Mouse (Mus musculus) gonadal fat pad, adult 2 months (tissue): ENCODE results near the gene Adcy7. TPM values are rescaled to one million over a fixed set of nuclear protein-coding genes. Genes with fewer than 3 reads are reported as not detected.

Source experiments
- polyA plus RNA-seq: library from polyadenylated mRNA; depleted of rRNA; stranded (reverse); fragments of >200 nt; gene quantifications from 2 replicates; pipeline ENCODE4 v1.2.3, GENCODE M21; 2012; rRNA removed

Gene Adcy7
- polyA plus RNA-seq, 1 experiment = 36.6 TPM

Other genes with a start within 250 kb of the Adcy7 start
- gene Cnep1r1, start 153.6 kb upstream of the Adcy7 start, polyA plus RNA-seq = 16.5 and 19.7 TPM in 2 replicates
- 17.4 and 18.1 TPM in 2 replicates for gene Heatr3, start 134.5 kb upstream of the Adcy7 start, polyA plus RNA-seq
- 17.2 and 17.7 TPM in 2 replicates for gene Tent4b, start 73.2 kb upstream of the Adcy7 start, polyA plus RNA-seq
- gene Brd7, start 89.8 kb downstream of the Adcy7 start, polyA plus RNA-seq = 29.5 and 32.4 TPM in 2 replicates
- 47.4 and 50.9 TPM in 2 replicates for gene Nkd1, start 249.0 kb downstream of the Adcy7 start, polyA plus RNA-seq